Mouse (Mus musculus) natural killer cell, adult 2 months (primary cell): ENCODE data around the gene Tent4a.
A peak's percentile ranks its signal among the peaks of the same experiment; 100 is the strongest.

ENCODE experiments used
- DNase-seq, 2 experiments: peaks; one replicate each; pipeline ENCODE4 v3.0.0; 2022; ENCODE audit warnings: low spot score in 2 of 2

Gene Tent4a

DNA sequence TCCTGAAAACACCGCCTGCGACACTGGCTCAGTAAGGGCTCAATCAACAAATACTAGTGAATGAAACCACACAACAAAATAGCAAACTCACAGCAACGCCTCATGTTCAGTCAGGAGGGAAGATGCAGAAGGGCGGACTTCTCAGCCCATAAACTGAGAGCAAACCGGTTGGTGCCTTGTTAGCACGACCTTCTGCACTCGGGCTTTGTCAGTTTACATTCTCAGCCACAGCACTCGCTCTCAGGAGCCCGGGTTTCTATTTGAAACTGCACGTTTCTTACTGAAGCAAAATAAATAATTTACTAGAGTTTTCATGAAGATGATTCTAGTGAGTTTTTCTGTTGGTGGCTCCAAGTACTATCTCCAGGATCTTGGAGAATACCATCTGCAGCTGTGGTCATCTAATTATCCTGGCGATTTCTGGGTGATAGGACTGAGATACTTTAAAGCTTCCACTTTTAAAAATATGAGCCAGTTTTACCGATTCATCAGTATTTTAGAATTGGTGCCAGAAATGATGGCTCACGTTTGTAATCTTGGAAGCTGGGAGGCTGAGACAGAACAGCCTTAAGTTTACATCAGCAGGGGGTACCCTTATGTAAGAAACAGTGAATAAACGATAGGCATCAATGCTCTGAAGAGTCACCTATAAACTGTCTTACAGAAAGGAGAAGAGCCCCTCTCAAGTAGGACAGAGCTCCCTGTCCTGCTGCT is 10.8 kb downstream of the Tent4a start:
- DNase-seq: no peak

DNA sequence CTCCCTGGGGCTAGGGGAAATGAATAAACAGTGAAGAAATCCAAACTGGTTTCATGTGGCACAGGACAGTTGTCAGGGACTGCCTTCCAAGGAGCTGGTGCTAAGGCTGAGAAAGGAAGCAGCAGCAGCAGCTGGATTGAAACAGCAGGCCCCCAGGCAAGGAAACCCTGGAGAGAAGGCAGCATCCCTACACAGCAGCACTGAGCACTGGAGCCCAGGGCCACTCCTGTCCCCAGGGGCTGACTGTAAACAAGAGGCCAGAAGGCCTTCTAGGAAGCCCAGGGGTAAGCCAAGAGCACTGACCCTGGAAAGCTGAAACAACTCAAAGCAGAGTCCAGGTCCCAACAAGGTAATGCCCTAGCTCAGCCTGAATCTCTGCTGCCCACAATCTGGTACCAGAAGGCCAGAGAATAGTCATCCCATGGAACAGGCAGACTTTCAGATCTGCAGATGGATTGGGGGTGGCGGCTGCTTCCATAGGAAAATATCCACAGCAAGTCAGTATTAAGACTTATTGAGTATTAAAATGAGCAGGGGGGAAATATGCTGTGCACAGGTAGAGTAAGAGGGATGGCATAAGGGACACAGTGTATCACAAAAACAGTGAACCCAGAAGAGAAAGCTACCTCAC is 12.1 kb downstream of the Tent4a start:
- no peak for DNase-seq

DNA sequence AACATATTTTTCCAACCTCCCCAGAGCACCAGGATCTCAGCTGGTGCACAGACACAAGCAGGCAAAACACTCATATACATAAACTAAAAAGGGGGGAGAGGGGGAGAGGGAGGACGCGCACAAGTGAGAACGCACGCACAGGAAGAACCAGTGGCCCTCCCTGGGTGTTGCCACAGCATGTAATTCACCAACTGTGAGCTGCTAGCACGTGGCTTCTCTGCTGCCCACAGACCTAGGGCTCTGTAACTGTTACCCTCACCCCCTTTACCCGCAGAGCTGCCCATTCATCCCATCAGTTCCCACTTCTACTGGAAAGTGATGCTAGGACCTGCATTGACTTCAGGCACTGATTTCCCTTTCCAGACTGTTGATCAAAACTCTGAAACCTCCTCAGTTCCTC is 15.3 kb downstream of the Tent4a start:
- DNase-seq: peak in 1 of 2 experiments; percentile 19

- DNase-seq: no peak
Observed at GRCm38 (mm10) chr13:69517445-69517844, 17.0 kb downstream of the Tent4a start.

DNA sequence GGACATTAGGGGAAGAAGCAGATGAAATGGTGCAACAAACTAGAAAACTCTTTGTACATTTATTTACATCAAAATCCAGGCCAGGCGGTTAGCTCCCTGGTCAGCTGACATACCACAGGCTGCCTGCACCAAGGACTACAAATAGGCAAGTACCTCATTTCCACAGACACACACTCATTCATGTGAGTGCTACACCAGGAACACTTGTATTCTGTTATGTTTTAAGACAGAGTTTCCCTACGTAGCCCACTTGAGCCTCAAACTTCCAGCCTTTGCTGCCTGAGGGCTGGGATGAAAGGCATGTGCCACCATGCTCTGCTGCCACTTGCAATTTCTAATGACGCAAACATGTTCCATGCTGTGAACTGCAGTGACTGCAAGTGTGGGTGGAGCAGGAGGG is 19.3 kb downstream of the Tent4a start:
- no peak for DNase-seq

DNA sequence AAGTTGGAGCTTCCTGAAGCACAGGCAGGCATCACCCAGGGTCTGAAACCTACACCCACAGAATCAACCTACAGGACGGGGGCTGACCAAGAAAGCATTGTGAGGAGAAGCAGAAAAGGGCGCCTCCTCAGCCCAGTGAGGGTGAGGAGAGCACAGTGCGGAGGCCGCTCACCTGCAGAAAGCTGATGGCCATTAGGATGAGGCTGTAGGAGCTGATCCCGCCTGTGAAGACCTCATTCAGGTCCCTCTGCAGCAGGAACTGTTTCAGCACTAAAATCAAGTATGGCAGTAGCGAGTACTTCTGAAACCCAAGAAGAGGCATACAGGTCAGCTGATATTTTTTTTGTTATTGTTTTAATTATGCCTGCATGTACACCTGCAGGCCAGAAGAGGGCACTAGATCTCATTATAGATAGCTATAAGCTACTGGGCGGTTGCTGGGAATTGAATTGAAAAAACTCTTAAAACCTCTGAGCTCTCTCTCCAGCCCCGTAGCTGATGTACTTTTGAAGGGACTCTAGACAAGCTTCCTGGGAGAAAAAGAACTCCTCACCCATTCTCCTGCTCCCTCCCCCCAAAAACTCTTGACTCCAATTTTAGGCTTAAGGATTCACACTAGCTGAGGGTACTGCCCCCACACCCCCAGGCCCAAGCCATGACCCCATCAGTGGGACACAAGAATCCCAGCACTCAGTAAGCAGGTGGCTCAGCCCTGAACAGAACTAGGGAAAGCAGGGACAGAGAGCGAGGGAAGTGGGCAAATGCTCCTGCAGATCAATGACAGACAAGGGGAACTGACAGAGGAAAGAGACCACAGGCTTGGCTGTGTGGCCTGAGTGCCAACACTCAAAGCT is 24.8 kb downstream of the Tent4a start:
- DNase-seq: peak; percentile 10 to 19

DNA sequence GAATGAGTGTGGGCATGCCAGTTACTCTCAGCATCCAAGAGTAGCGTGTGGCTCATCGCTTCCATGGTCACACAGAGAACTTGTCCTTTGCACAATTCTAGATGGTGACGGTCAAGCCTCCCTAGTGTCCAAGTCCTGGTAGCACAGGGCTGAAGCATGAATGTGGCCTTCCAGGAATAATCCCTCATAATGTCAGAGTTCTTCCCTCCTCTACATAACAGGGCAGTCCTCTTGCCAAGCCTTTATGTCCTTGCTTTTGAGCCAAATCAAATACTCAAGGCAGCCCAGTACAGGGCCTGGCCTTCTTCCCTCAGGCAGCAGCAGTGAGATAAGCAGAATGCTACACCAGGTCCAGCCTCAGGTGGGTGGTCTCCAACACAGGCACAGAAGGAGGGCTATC is 26.8 kb downstream of the Tent4a start:
- DNase-seq: no peak

DNA sequence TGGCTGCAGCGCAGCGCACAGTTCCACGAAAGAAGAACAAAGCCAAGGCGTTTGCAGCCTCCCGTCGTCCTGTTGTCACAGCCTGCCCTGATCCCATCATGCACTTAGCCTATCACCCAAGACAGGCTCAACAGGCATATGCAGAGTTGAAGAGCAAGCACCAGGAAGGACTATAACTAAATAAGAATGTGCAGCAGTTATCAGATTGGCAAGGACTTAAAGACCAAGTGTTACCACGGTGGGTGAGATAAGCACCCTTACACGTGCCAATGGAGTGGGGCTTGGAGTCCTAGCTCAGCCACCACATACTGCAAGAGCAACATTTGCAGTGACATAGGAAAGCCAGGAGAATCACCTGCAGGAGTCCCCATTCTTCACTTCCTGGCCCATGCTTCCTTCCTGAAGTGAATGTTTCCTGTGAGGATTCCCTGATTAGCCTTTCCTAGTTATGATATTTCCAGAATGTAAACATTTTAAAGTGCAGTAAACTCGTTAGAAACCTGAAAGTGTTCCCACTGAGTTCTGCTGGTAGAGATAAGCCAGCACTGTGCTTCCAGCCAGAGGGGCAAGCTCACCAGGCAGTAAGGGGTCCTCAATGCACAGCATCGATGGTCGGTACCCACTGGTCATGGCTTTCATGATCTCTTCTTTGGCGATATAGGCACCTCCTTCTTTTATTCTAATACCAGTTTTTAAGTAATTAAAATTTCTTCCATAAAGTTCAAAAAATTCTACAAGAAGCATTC is 27.9 kb downstream of the Tent4a start:
- no peak for DNase-seq

DNA sequence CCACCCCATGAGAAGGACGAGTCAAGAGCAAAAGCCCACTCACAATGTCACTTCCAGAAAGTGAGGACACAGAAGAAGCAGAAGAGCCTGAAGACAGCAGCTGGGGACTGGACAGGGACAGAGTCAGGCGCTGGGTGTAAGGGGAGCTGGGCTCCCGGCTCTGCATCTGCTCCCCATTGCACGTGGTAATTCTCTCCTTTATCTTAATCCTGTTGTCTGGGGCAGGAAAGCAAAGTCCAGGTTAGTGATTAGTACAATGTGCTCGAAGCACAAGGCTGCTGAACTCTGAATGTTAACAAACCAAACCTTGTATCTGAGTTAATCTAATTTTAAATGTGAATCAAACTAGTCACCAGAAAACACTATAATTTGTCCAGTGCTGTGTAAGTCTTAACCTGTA is 31.6 kb downstream of the Tent4a start:
- DNase-seq: no peak

GRCm38 (mm10) chr13:69502157-69502750 is 32.2 kb downstream of the Tent4a start:
- DNase-seq: no peak

- DNase-seq: no peak
Observed at GRCm38 (mm10) chr13:69498276-69498675, 36.1 kb downstream of the Tent4a start.

DNA sequence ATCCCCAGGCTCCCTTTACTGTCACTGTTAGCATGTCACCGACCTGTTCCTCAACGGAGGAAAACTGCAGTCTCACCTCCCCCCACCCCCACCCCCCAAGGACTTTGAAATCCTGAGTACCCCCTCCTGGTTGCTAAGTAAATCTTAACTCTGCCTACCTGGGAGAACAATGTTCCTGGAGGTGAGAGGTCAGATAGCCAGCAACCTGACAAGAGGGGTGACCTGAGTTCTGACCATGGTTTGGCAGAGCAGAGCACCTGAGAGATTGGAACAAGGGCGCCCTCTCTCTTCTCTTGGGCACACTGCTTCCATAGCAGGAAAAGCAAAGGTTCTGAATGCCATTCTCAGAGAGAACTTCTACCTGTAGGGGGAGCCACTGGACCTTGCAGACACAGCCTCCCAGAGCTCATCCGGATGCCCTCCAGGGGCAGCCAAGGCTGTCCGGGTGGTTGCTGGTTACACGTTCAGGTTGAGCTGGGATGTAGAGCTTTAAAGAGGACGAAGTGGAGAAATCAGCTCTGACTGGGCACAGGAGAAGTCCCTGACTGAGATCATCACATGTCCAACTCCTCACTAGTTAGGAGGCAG is 41.4 kb downstream of the Tent4a start:
- peak; percentile 35 to 38 for DNase-seq

DNA sequence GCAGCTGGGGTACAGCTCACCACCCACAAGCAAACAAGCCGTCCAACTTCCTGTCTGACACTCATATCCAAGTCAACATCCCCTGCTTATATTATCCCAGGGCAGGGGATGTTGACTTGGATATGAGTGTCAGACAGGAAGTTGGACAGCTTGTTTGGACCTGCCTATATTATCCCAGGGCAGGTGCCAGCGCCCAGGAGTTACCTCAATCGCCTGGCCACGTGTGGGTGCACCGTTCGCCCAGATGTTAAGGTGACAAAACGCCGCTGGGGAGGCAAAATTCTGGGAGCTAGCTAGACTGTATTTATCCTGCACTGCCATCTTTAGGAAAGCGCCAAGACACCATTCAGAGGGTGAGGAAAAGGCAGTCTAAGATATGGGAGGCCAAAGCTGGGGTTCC is 44.6 kb downstream of the Tent4a start:
- no peak for DNase-seq

DNA sequence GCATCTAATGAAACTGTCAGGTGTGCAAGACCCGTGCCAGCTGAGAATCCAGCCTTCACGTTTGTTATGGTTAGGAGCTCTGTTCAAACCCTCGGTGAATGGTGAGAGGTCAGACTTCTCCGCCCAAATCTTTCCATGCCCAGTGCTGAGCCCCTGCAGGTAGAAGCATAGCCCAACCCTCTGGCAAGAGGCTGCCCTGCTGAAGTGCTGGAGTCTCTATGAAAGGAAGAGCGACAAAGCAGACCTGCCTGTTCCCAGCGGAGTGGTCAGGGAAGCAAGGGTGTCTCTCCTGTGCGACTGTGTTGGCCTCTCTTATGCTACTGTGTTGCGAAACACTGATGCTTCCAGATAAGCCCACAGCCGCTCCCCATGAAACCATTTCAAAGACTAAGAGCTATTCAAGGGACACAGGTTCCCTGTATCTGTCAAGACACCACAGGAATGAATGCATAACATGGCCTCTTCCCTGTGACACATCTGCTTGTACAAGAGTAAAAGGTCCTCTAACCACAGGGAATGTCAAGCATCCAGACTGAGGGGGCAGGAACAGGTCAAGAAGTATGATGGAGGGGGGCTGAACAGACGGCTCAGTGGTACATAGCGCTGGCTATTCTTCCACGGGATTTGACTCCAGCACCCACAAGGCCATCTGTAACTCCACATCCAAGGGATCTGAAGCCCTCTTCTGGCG is 45.7 kb downstream of the Tent4a start:
- no peak for DNase-seq

- no peak for DNase-seq
Observed at GRCm38 (mm10) chr13:69487611-69488275, 46.7 kb downstream of the Tent4a start.

DNA sequence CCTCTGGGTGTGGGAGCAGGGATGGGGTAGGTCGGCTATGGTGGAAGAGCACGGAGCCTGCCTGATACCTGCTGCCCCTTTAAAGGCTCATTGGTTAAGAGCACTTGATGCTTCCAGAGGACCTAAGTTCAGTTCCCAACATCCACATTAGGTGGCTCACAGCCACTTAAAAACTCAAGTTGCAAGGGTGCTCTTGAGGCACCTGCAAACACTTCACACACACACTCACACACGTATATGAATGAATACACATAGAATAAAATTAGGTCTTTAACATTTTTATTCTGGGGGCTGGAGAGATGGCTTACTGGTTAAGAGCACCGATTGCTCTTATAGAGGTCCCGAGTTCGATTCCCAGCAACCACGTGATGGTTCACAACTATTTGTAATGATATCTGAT is 47.3 kb downstream of the Tent4a start:
- no peak for DNase-seq

GRCm38 (mm10) chr13:69485833-69486232 is 48.6 kb downstream of the Tent4a start:
- no peak for DNase-seq

- DNase-seq: no peak
Observed at GRCm38 (mm10) chr13:69485326-69485725, 49.1 kb downstream of the Tent4a start.

GRCm38 (mm10) chr13:69482751-69483150 is 51.7 kb downstream of the Tent4a start:
- no peak for DNase-seq
